Mouse (Mus musculus) layer of hippocampus, postnatal 36 days (tissue): ENCODE measurements around the gene Secisbp2. TPM values are rescaled to one million over a fixed set of nuclear protein-coding genes. Genes with fewer than 3 reads are reported as not detected.
"Not testable (repeated sequence)": the region's sequence is repeated elsewhere in the genome, so short reads cannot be mapped to it uniquely, and the experiment has no call there.

Source experiments
- DNase-seq, 2 experiments: peaks; one replicate each; pipeline ENCODE4 v3.0.0; 2022
- total RNA-seq, 2 experiments: library from RNA; stranded (reverse); gene quantifications; 2 replicates each; pipeline ENCODE4 v1.2.3; 2021

Gene Secisbp2
- 10 to 100 TPM; 18.2 to 19.7 TPM for total RNA-seq

DNA sequence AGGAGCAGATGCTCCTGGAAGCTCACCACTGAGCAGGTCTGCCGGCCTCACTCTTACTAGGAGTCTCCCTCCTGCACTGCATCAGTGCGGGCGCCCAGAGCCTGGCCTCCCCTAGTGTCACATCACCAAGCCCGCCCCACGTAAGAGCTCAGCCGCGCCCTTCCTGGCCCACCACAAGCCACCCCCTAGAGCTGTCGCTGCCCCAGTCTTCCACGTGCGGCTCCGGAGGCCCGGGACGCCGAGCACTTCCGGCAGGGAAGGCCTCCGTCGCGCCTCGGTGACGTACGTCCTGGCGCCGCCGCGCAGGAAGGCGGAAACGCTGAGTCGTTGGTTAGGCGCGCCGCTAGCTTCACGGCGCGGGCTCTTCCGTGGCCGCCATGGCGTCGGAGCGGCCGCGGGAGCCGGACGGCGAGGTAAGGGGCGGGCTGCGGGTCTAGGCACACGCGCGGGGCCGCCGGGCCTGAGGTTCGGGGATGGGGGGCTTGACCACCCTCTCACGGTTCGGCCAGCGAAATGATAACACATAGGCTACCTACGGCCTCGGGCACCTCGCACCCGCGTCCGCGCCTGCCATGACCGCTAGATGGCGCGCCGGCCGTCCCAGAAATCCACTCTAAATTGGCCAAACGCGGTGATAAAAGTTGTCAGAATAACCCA is at the start of gene Secisbp2:
Gene Secisbp2, plus strand, starts transcription at position 290 of the 657 bp plus-strand sequence.
- peak; percentile 95 to 97 for DNase-seq

DNA sequence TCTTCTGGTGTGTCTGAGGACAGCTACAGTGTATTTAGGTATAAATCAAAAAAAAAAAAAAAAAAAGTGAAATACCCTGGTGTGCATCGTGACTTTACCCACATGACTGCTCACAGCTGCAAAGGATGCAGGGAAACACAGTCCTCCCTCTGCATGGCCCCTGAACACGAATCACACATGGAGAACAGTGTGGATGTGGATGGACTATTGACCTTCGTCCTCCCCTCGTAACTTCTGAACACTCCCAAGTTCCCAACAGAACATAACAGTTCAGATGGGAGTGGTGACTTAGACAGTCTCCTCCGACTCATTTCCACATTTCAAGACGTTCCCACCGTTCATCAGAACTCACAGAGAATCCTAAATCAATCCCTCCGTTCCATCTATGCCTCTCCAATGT is 48.7 kb upstream of the Secisbp2 start:
- no peak for DNase-seq

DNA sequence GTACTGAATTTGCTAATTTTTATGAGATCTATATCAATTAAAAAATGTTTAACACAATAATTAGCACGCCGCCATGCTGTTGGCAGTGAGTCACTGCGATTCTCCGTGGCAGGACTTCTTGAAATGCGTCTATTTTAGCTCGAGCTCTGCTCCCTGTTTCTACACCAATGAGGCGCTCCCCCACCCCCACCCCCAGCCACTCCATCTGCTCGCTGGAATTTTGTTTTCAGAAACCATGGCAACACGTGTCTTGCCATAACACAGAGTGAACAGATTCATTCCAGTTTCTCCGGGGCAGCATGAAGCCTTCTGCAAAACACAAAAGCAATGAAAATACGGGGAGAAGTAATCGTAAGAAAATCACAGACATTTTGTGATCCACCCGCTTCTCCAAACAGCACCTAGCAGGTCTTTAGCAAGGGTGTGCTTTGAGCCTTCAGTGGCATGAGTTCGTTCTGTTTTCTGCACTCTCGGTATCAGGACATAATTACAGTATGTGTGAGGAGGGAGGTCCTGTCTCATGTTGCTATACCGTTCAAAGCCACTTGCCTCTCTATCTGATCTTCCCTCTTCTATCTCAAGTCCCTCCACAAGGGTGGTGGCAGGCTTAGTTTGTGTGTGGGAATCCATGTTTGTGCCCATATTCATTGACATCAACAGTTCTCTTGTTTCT is 48.1 kb upstream of the Secisbp2 start:
- peak; percentile 60 for DNase-seq

DNA sequence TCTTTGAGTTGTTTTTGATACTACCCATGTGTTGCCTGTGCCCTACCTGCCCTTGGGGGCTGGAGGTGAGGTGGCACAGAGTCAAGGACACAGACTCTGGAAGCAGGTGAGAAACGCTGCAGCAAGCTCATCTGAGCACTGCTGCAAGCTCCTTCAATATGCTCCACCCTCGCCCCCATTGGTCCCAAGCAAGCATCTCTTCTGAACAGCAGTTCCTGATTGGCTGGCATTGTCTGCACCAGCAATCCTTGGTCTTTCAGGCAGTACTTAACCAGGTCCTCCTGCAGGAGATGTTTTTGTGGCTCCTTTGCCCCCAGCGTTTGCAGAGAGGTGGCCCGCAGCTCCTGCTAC is 47.6 kb upstream of the Secisbp2 start:
- DNase-seq: peak in 1 of 2 experiments; percentile 28

DNA sequence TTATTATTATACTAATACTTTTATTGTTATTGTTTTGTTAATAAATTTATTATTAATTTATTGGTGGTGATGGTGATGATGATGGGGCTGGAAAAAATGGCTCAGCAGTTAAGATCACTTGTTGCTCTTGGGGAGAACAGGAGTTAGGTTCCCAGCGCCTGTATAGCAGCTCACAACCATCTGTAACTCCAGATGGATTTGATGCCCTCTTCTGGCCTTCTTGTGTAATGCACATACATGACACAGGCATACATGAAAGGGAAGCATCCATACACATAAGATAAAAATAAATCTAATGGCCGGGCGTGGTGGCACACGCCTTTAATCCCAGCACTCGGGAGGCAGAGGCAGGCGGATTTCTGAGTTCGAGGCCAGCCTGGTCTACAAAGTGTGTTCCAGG is 42.3 kb upstream of the Secisbp2 start:
- DNase-seq: no peak

DNA sequence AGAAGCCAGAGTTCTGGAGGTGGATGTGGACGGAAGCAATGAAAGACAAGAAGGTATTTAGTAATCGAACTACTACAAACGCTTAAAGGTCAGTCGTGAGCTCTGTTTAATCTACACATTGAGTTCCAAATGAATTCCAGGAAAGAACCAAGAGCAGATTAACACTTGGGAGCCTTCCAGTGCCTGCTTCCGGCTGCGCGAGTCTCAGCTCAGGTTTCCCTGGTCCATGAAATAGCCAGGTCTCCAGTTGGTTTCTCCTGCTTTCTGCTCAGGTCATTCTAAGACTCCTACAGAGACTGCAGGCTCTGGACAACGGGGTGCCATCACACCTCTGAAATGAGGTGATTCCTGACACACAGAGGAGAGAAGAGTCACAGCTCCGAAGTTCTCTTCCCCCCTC is 40.4 kb upstream of the Secisbp2 start:
- no peak for DNase-seq

DNA sequence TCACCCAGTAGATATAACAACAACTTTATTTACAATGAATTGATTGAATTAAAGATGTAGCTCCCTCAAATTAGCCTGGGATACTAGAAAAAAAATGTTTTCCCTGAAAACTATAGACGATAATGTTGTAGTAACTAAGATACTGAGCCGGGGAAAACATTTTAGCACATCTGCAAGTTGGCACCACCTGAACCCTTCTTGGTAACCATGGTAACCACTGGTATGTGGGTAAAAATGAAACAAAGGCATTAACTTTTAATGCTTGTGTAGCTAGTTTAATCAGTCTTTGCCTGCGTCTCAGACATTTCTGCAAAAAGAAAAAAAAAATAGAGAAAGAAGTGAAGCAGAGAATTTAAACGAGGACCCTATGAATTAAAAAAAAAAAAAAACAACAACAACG is 40.0 kb upstream of the Secisbp2 start:
- no peak for DNase-seq

DNA sequence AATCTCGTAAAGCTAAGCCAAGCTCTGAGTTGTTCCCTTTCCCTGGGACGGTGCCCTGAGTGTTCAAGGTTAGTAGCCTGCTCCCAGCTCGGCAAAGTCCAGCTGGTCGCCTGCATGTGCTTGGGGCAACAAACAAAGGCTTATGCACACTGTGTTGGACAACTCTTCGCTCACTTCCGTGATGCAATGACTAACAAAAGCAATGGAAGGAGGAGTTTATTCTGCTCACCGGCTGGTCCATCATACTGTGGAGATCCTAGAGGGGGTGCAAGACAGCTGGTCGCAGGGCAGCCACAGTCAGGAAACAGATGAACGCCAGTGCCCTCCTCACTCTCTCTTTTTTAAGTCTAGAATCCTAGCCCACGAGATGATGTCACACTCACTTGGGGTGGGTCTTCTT is 35.7 kb upstream of the Secisbp2 start:
- no peak for DNase-seq

DNA sequence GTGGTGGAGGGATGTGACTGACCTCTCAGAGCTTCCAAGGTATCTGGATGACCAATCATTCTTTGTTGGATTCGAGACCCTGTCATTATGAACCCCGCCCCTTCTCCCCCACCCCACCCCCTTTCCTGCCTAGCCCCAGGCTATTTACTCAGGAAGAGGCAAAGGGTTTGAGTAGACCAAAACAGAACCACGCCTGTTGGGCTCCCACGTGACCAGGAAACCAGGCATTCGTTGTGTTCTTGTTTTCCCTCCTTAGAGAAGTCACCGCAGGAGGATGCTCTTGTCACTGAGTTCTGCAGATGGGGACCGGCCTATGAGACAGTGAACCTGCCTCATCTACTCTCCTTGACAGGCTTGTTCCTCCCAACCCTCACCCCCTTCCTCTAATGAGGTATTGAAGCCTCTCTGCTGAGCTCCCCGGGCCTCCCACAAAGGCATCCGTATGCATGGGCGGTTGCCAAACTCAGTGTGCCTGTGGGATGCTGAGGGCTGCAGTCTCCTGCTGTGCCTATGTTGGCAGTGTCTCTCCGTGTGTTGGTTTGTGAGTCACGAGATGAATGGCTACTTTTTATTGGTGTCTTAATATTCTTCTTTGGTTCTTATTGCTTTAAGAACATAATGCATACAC is 35.0 kb upstream of the Secisbp2 start:
- DNase-seq: peak; percentile 76 to 83

DNA sequence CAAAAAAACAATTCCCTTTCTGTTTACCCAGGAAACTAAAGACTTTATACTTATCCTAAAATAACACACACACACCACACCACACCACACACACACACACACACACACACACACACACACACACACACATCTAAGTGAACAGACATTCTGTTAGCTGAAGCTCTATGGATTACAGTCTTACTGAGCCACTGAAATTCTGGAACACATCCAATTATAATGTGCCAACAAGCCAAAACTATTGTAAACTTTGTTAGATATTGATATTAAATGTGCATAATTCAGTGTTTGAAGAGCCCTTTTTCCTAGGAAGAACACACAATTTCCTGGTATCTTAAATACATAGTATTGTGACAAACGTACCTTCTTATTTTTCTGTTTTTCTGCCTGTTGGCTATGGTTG is 34.2 kb upstream of the Secisbp2 start:
- DNase-seq: no peak

DNA sequence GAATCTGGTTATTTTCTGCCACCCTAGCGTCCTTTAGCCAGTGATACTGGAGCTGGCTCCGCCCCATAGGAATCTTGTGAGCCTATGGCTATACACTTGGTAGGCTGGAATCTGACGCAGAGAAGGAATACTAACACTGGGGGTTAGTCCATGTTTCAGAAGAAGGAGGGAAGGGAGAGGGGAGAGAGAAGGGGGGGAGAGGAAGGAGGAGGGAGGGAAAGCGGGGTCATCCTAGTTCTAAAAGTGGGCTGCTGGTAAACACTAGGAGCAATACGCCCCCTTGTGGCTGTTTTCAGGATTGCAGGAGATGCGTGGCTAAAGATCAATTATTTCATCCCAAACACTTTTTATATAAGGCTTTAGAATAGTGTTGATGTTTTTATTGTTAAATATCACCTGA is 33.6 kb upstream of the Secisbp2 start:
- DNase-seq: peak; percentile 21 to 36

DNA sequence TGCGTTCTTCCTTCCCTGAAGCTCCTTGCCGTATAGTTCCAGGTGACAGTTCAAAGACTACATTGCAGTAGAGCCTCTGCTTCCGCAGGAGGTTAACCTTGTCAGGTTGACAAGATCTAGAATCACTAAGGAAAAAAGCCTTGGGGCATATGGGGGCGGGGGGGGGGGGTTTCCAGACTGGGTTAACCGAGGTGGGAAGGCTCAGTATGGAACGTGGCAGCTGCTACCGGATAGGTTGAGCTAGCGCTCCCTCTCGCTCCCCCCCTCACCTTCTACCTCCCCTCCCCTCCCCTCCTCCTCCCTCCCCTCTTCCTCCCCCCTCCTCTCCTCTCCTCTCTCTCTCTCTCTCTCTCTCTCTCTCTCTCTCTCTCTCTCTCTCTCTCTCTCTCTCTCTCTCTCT is 32.9 kb upstream of the Secisbp2 start:
- DNase-seq: no peak

DNA sequence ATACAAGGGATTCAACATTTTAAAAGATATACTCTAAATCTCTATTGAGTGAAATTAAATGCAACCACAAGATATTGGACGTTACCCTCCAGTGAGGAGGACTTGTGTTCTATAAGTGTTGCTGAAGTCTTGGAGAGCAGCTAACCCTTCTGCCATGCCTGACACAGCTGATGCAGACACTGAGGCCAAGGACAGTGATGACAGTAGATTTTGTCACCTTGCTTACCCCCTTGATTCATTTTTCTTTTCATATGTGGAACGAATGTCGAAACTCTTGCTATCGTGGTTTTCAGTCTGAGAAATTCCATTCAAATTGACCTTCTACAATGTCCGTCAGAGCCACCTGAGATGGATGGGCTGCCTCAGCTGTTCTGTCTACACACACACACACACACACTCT is 28.9 kb upstream of the Secisbp2 start:
- DNase-seq: no peak

DNA sequence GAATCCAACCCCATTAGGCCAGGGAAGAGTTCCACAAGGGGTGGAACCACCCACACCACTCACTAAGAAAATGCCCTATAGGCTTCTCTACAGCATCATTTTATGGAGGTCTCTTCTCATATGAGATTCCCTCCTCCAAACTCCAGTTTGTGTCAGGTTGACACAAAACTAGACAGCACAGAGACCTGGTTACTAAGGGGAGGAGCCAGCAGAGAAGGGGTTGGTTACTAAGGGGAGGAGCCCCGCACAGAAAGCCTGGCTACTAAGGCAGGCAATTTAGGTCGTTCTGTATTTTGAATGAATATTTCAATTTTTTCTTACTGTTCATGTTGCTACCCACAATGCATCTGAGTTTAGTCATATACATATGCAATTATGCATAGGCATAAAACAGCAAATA is 27.8 kb upstream of the Secisbp2 start:
- DNase-seq: no peak

DNA sequence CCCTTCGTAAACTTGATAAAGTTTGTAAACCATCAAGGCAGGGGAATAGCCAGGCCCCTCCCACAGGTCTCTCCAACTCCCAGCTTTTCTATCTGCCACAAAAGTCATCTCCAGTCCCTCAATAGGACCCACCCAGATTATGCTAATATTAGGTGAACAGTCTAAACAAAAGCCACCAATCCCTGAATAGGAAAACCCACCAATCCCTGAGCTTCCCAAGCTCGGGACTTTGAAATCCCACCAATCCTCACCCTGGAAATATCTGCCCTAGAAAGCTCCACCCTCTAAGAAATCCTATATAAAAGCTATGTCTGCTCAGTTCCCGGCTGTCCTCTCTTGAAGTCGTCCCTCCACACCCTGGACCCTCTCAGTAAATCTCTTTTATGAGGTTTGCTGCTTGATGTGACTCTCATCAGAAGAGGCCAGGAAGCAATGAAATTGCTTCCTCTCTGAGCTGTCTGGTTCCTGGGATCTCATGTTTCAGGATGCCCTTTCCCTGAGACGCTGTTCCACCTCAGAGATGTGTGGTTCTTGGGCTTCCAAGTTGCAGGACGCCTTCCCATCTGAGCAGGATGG is 23.1 kb upstream of the Secisbp2 start:
- DNase-seq: no peak

DNA sequence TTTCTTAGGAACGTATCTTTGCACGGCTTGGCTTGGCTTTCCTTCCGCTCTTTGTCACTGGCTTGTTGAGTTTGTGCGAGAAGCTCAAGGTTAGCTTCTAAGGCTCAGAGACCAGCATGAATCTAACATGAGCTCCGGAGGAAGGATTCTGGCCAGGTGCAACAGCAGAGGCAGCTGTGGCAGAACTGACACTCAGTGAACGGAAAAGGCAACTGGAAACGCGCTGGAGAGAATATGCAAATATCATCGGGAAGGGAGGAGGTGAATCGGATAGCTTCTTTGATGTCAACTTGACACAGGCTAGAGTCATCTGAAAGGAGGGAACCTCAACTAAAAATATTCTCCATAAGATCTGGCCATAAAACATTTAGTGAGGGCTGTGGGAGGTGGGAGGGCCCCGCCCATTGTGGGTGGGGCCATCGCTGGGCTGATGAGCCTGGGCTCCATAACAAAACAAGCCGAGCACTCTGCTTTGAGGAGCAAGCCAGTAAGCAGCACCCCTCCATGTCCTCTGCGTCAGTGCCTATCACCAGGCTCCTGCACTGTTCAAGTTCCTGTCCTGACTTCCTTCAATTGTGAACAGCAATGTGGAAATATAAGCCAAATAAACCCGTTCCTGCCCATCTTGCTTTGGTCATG is 20.0 kb upstream of the Secisbp2 start:
- DNase-seq: no peak

DNA sequence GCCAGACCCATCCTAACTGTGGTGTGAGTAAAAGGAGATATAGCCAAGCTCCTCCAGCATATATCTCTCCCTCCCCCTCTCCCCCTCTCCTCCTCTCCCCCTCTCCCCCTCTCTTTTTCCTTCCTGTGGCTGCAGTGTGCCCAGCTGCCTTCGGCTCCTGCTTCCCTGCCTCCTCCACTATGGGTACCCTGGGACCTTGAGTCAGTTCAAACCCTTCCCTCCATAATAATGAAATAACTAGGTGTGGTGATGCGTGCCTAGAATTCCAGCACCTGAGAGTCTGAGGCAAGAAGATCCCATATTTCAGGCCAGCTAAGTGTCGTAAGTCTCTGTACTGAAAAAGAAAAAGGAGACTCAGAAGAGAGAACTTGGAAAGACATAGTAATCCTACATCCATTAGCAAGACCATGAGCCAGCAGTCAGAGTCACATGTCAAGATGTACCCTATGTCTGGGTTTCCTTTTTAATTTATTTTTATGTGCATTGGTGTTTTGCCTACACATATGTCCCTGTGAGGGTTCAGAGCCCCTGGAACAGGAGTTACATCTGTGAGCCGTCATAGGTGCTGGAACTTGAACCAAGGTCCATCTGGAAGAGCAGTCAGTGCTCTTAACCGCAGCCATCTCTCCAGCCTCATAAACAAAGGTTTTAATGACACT is 18.8 kb upstream of the Secisbp2 start:
- DNase-seq: no peak

DNA sequence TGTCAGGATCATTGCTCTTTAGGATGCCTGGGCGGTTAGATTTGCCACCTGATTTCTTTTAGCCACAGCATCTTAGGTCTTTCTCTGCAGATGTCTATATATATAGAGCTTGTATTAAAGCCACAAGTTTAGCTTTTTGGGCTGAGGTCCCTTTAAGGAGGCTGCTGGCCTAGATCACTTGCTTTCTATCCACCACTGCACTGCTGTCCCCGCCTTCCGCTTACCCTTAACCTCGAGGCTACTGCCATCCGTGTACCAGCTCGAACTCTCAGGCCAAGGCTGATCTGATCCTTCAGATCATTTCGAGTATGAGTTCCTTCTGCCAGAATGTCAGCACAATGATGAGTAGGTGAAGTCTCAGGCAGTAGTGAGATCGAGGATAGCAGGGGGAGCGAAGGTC is 16.1 kb upstream of the Secisbp2 start:
- DNase-seq: not testable (repeated sequence)

DNA sequence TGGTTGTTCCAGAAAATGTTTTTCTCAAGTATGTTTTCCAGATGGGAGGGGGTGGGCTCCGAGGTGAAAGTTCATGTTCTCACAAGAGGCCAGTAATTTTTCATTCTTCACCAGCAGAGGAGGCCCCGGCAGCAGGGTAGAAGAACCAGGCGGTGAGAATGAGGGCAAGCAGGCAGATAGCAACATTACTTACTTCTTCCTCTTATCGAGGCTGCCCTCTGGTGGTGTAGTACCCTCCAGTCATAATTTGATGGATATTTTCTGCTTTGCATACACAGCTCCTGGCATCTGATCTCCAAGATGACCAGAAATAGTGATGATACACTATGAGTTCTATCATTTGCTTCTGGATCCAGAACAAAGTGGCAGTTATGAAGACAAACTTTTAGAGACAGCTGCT is 12.5 kb upstream of the Secisbp2 start:
- no peak for DNase-seq

DNA sequence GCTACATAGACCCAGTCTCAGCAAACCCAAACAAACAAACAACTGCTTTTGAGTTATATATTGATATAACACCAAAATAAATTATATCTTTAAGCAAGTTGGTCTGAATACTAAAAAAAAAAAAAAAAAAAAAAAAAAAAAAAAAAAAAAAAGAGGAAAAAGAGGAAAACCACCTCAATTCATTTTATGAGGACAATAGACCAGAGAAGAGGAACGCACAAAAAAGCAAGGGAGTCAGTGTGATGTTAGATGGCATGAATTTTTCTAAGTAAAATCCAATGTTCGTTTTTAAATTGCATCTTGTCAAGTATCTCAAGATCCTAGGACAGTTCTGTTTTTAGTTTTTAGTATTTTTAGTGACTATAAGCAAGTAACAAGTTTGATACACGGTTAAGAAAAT is 10.1 kb upstream of the Secisbp2 start:
- DNase-seq: no peak

DNA sequence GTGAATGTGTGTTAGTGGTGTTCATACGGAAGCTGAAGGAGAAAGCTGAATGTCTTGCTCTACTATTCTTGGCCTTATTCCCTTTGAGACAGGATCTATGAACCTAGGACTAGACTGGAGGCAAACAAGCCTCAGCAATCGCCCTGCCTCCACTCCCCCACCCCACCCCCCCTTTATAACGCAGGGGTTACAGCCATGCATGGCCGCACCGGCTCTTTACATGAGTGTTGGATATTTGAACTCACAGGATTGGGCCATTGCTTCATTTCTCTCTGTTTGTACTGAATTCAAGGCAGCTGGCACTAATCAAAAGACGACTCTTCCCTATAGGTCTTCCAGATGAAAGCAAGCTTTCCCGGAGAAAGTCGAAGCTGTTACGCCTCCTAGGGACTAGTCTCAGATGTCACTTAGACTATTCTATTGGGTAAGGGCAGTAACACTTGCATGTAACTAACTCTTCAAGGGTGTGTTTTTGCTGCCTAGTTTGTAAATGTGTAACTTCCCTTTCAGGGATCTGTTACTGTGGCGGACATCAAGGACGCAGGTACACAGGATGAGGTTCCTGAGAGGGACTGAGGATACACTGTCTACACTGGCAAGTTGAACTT is 9.2 kb upstream of the Secisbp2 start:
- no peak for DNase-seq
